Mouse (Mus musculus) ovary, adult 18-20 months (tissue): ENCODE measurements around the gene Krt15.

Experiments
- DNase-seq: peaks from one replicate; pipeline ENCODE4 v3.0.0; 2022; ENCODE audit warnings: low spot score, mixed read lengths

The Krt15 gene

DNA sequence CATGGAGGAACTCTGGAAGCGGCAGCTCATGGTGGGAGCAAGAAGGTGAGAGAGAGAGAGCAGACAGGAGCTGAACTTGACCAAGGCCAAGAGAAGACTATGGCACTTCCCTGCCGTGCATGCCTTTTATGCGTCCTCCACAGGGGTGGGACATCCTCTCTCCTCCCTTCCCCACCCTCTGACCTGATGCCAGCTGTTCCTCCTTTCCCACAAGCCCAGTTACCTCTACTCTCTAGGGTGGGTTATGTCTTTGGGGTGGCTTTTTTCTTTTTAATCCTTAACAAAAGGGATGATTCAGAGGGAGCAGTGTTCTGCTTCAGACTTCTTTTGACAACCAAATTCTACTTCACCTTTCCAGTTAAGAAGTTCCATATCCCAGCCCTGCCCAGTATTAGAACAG, 14.3 kb downstream of the Krt15 start, which contains the start of gene Krt13:
Krt13 (minus strand) TSS at position 101 of the 400 bp plus-strand sequence.
- no peak for DNase-seq

GRCm38 (mm10) chr11:100120331-100120730, 15.4 kb downstream of the Krt15 start:
- DNase-seq, result no peak

- no peak for DNase-seq
These were observed 22.0 kb downstream of the Krt15 start for GRCm38 (mm10) chr11:100113742-100114029.

GRCm38 (mm10) chr11:100112935-100113741, 22.6 kb downstream of the Krt15 start:
- no peak for DNase-seq

DNA sequence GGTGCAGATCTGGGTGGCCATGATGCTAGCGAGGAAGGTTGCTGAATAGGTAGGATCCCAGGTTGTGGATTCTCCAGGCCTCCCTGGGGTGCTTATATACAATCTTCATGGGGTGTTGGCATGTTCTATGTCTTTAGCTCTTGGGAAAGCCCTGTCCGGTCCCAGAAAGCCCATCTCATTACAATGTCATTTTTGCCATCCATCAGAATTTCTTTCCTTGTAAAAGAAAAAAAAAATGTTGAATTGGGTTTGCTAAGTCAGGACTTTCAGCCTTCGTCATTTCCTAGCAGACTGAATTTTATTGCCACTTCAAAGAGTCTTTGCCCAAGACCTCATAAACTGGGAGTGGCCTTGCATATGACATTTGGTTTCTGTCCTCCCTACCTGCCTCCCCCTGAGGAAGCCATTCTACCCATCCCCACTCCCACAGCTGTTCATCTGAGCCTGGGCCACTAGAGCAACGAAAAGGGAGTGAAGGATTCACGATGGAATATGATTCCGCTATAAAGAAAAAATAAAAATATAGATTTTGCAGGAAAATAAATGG, 30.1 kb downstream of the Krt15 start, which contains the start of gene Krt36:
Krt36 (minus strand) TSS at position 51 of the 547 bp plus-strand sequence.
- DNase-seq, result no peak

- DNase-seq, result no peak
These were observed 32.9 kb downstream of the Krt15 start for GRCm38 (mm10) chr11:100102693-100103429.

DNA sequence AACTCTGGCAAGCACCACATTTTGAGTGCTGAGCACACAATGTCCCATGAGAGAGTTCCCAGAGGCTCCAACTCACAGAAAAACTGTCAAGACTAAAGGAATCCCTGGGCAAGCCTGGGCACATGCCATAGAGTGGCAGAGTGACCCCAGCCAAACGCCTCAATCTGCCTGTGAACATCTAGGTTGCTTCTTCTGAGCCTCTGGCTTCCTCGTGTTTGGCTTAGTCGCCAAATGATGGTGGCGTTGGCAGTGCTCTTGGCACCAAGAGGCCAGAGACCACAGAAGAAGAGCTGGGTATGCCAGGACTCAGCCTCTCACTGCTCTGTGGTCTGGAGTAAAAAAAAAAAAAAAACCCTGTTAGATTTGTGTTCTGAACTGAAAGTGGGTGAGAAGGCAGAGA, 35.3 kb downstream of the Krt15 start:
- DNase-seq, result no peak

GRCm38 (mm10) chr11:100097819-100098218, 37.9 kb downstream of the Krt15 start:
- DNase-seq, result no peak

DNA sequence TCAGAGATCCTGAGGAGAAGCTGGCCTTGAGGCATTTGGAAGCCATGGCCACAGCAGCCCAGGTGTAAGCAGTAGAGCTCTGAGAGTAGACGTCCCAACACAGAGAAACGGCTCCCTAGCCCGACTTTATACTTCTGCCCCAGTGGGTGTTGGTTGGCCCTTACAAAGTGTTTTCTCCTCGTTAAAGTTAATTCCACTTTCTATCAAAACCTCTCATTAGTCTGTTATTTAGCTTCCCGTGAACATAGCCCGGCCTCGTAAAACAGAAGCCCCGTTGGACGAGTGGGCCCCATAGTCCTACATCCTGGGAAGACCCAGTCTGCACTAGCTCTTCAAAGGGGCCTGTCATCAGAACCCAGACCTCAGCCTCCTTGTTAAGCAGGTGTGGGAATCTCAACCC, 39.6 kb downstream of the Krt15 start, which contains the start of gene Krt35:
Krt35 (minus strand) TSS at position 101 of the 400 bp plus-strand sequence.
- DNase-seq, result no peak

- no peak for DNase-seq
These were observed 47.2 kb downstream of the Krt15 start for GRCm38 (mm10) chr11:100088378-100089025.

DNA sequence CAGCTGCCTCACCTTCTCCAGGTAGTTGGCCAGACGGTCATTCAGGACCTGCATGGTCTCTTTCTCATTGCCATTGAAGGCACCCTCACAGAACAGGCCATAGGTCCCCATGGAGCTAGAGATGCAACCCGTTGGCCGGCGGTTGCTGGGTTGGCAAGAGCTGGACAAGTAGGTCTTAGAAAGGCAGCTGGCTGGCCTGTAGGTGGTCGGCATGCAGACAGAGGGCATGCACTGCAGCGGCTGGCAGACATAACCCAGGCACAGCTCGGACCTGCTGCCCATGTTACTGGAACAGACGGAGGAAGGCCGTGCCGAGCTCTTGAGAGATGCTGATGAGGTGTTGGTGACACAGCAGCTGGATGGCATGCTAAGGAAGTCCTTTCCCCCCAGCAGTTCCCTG, 47.9 kb downstream of the Krt15 start, which contains the start of gene Krt32:
Krt32 (minus strand) TSS at position 366 of the 400 bp plus-strand sequence.
- DNase-seq, result no peak
